In genomic region chr11:98769007-98769954, GRCm38 (mm10) we compare ENCODE assay signal across 9 mouse cellular contexts. TPM values are rescaled to one million over a fixed set of nuclear protein-coding genes. Genes with fewer than 3 reads are reported as not detected.
DNase-seq lines count a peak whose midpoint lies in the region; ATAC-seq and TF ChIP-seq lines count a peak whose summit lies in the region.
"Had no signal": no experiment of that assay in that cellular context is flagged by ENCODE, and none has a peak within 500 bp of the region (broad histone marks: within the 10 kb centered on the region; RNA-seq: fewer than 3 reads in every experiment).

No protein-coding gene starts in this region.

- H3K9me3 ChIP-seq in hindbrain, embryonic 10.5 days, result no peaks in the 10 kb centered on the region
- no peaks in the 10 kb centered on the region for H3K9me3 ChIP-seq in hindbrain, embryonic 16.5 days (ENCODE audit: control insufficient read depth, low read length)
- no peaks in the 10 kb centered on the region for H3K9me3 ChIP-seq in liver, embryonic 14.5 days (ENCODE audit: control insufficient read depth, low read length)

- H3K4me1 ChIP-seq in hindbrain, embryonic 10.5 days (replicated peaks), result peaks cover 72% of the 10 kb centered on the region
- peaks cover 49% of the 10 kb centered on the region for H3K4me1 ChIP-seq in hindbrain, embryonic 16.5 days (ENCODE audit: control insufficient read depth, insufficient read depth, low read depth, low read length)
- peaks cover 54% of the 10 kb centered on the region in 2 experiments for H3K4me1 ChIP-seq in liver, embryonic 14.5 days (replicated peaks; ENCODE audit: control insufficient read depth in 2 of 2, insufficient read depth in 2 of 2, low read length in 1 of 2)

- 90% methylated on average over 25 of the region's 25 CpGs for WGBS in hindbrain, embryonic 10.5 days
- 85% methylated on average over 25 of the region's 25 CpGs for WGBS in hindbrain, embryonic 16.5 days
- WGBS in liver, embryonic 14.5 days (ENCODE audit: insufficient replicate concordance), result 66% methylated on average over 25 of the region's 25 CpGs

- no peak for DNase-seq in hindbrain, embryonic 10.5 days (ENCODE audit: low spot score)
- peak; percentile 27 for DNase-seq in right cerebral cortex, adult 18-20 months
- no peak for DNase-seq in right cerebral cortex, adult 2 months (ENCODE audit: low spot score in 2 of 2)
- DNase-seq in liver, embryonic 14.5 days (ENCODE audit: low read depth in 3 of 3, low spot score in 3 of 3), result no peak
- DNase-seq in MN1 (ENCODE audit: low spot score), result no peak
- no peak for DNase-seq in frontal cortex, postnatal 25 days (ENCODE audit: low spot score in 2 of 2)
- DNase-seq: thymus, postnatal 14 days had no signal

- no peak overlapping the region for H3K4me3 ChIP-seq in hindbrain, embryonic 10.5 days
- no peak overlapping the region for H3K4me3 ChIP-seq in hindbrain, embryonic 16.5 days (ENCODE audit: low read length)
- H3K4me3 ChIP-seq in liver, embryonic 14.5 days (ENCODE audit: insufficient read depth in 1 of 2, low read depth in 2 of 2, low read length in 2 of 2), result peak overlapping the region; percentile 22 to 54; a peak in 3 of 4 replicates

- H3K4me2 ChIP-seq in hindbrain, embryonic 16.5 days (ENCODE audit: low read length), result no peak overlapping the region
- peak overlapping the region; percentile 80 for H3K4me2 ChIP-seq in liver, embryonic 14.5 days (ENCODE audit: low read depth)

- peaks cover 53% of the 10 kb centered on the region for H3K36me3 ChIP-seq in hindbrain, embryonic 10.5 days
- H3K36me3 ChIP-seq in hindbrain, embryonic 16.5 days (ENCODE audit: control insufficient read depth, insufficient read depth, low read length), result peaks cover 40% of the 10 kb centered on the region
- peaks cover 3% of the 10 kb centered on the region; the same call in 1 of the 2 replicates for H3K36me3 ChIP-seq in liver, embryonic 14.5 days (replicated peaks; ENCODE audit: control insufficient read depth, insufficient read depth, low read depth)

- H3K9ac ChIP-seq in hindbrain, embryonic 16.5 days (ENCODE audit: low read depth, low read length), result no peak overlapping the region
- H3K9ac ChIP-seq in liver, embryonic 14.5 days (replicated peaks), result peak overlapping the region; percentile 67

- TF ChIP-seq CTCF in liver, embryonic 14.5 days (IDR thresholded peaks at IDR 0.05; ENCODE audit: low read depth), result no peak

- H3K27me3 ChIP-seq in hindbrain, embryonic 10.5 days (ENCODE audit: insufficient read depth, poor library complexity, severe bottlenecking), result 0 out of 2 replicates have a peak, but pooled peaks cover under 1% of the 10 kb centered on the region
- H3K27me3 ChIP-seq in hindbrain, embryonic 16.5 days (replicated peaks; ENCODE audit: control insufficient read depth, insufficient read depth, low read length), result no peaks in the 10 kb centered on the region
- H3K27me3 ChIP-seq in liver, embryonic 14.5 days (ENCODE audit: control insufficient read depth, insufficient read depth, low read length), result no peaks in the 10 kb centered on the region

- ATAC-seq in hindbrain, embryonic 16.5 days, result no peak
- peak; percentile 2; the same call in 1 of the 2 replicates for ATAC-seq in liver, embryonic 14.5 days (ENCODE audit: insufficient read depth)
- ATAC-seq in CD4-positive, CD25-positive, alpha-beta regulatory T cell, adult 4 months, result no peak

- no peak for TF ChIP-seq EP300 in liver, embryonic 14.5 days (IDR thresholded peaks at IDR 0.05; ENCODE audit: low read depth)

- 0 out of 2 replicates have a peak overlapping the region, but pooled peaks have one; percentile 84 for H3K27ac ChIP-seq in hindbrain, embryonic 10.5 days
- no peak overlapping the region; the same call in 1 of the 2 replicates for H3K27ac ChIP-seq in hindbrain, embryonic 16.5 days (ENCODE audit: low read depth, low read length)
- H3K27ac ChIP-seq in liver, embryonic 14.5 days, result peak overlapping the region; percentile 81

RNA-seq across cellular contexts. Expression of gene Nr1d1, which starts 5.9 kb away (rescaled TPM):
- polyA plus RNA-seq in hindbrain, embryonic 10.5 days (2016; fragmentation: Nextera tagmentation; extraction: Ambion mirVana), result 1.2 and 1.5 TPM in 2 replicates
- 4.9 and 5.6 TPM in 2 replicates for polyA plus RNA-seq in hindbrain, embryonic 16.5 days (2015; fragmentation: Nextera tagmentation; extraction: Ambion mirVana)
- 0.54 and 0.65 TPM in 2 replicates for polyA plus RNA-seq in liver, embryonic 14.5 days (2012; rRNA removed)
- 0.56 and 0.58 TPM in 2 replicates for polyA plus RNA-seq in liver, embryonic 14.5 days (2014; fragmentation: Nextera tagmentation; extraction: Ambion mirVana)
- 10 to 100 TPM in 1 of 2 experiments, 1 to 10 TPM in 1; 4.9 to 12.3 TPM for polyA plus RNA-seq in CD4-positive, CD25-positive, alpha-beta regulatory T cell, adult 4 months (2017; shearing (Covaris generic))

RNA-seq across cellular contexts. Expression of gene Msl1, which starts 26.0 kb away (rescaled TPM):
- polyA plus RNA-seq in hindbrain, embryonic 10.5 days (2016; fragmentation: Nextera tagmentation; extraction: Ambion mirVana), result 24.4 and 25.2 TPM in 2 replicates
- polyA plus RNA-seq in hindbrain, embryonic 16.5 days (2015; fragmentation: Nextera tagmentation; extraction: Ambion mirVana), result 28.2 and 28.6 TPM in 2 replicates
- polyA plus RNA-seq in liver, embryonic 14.5 days (2012; rRNA removed), result 11.5 and 15.8 TPM in 2 replicates
- 4.5 and 4.9 TPM in 2 replicates for polyA plus RNA-seq in liver, embryonic 14.5 days (2014; fragmentation: Nextera tagmentation; extraction: Ambion mirVana)
- 10 to 100 TPM; 22.3 to 24.8 TPM for polyA plus RNA-seq in CD4-positive, CD25-positive, alpha-beta regulatory T cell, adult 4 months (2017; shearing (Covaris generic))

RNA-seq across cellular contexts. Expression of gene Thra, which starts 28.8 kb away (rescaled TPM):
- polyA plus RNA-seq in hindbrain, embryonic 10.5 days (2016; fragmentation: Nextera tagmentation; extraction: Ambion mirVana), result 12.8 and 22.2 TPM in 2 replicates
- polyA plus RNA-seq in hindbrain, embryonic 16.5 days (2015; fragmentation: Nextera tagmentation; extraction: Ambion mirVana), result 127 and 144 TPM in 2 replicates
- polyA plus RNA-seq in liver, embryonic 14.5 days (2012; rRNA removed), result 14.6 and 15.6 TPM in 2 replicates
- 8.3 and 10.0 TPM in 2 replicates for polyA plus RNA-seq in liver, embryonic 14.5 days (2014; fragmentation: Nextera tagmentation; extraction: Ambion mirVana)
- 1 to 10 TPM; 4.8 to 5.7 TPM for polyA plus RNA-seq in CD4-positive, CD25-positive, alpha-beta regulatory T cell, adult 4 months (2017; shearing (Covaris generic))

RNA-seq across cellular contexts. Expression of gene Casc3, which starts 35.4 kb away (rescaled TPM):
- 49.5 and 55.9 TPM in 2 replicates for polyA plus RNA-seq in hindbrain, embryonic 10.5 days (2016; fragmentation: Nextera tagmentation; extraction: Ambion mirVana)
- 41.7 and 49.2 TPM in 2 replicates for polyA plus RNA-seq in hindbrain, embryonic 16.5 days (2015; fragmentation: Nextera tagmentation; extraction: Ambion mirVana)
- polyA plus RNA-seq in liver, embryonic 14.5 days (2012; rRNA removed), result 12.2 and 12.7 TPM in 2 replicates
- 11.5 and 13.0 TPM in 2 replicates for polyA plus RNA-seq in liver, embryonic 14.5 days (2014; fragmentation: Nextera tagmentation; extraction: Ambion mirVana)
- 10 to 100 TPM; 13.6 to 14.5 TPM for polyA plus RNA-seq in CD4-positive, CD25-positive, alpha-beta regulatory T cell, adult 4 months (2017; shearing (Covaris generic))

RNA-seq across cellular contexts. Expression of gene Med24, which starts 40.0 kb away (rescaled TPM):
- 76.9 and 83.6 TPM in 2 replicates for polyA plus RNA-seq in hindbrain, embryonic 10.5 days (2016; fragmentation: Nextera tagmentation; extraction: Ambion mirVana)
- 62.5 and 71.1 TPM in 2 replicates for polyA plus RNA-seq in hindbrain, embryonic 16.5 days (2015; fragmentation: Nextera tagmentation; extraction: Ambion mirVana)
- 25.0 and 29.6 TPM in 2 replicates for polyA plus RNA-seq in liver, embryonic 14.5 days (2012; rRNA removed)
- polyA plus RNA-seq in liver, embryonic 14.5 days (2014; fragmentation: Nextera tagmentation; extraction: Ambion mirVana), result 21.3 and 25.6 TPM in 2 replicates
- polyA plus RNA-seq in CD4-positive, CD25-positive, alpha-beta regulatory T cell, adult 4 months (2017; shearing (Covaris generic)), result 10 to 100 TPM; 27.0 to 37.5 TPM

Comparison
In these comparisons a context has a peak if more than half of its experiments do, and no peak if none do; other contexts are left out.
1. H3K4me3 ChIP-seq: peak in liver, embryonic 14.5 days (2 of 2); none in hindbrain, embryonic 10.5 days (single experiment) and hindbrain, embryonic 16.5 days (single experiment).